Comparison of ENCODE assay signal across 11 mouse cellular contexts in genomic region chr11:105457041-105457440, GRCm38 (mm10). TPM values are rescaled to one million over a fixed set of nuclear protein-coding genes. Genes with fewer than 3 reads are reported as not detected.
DNase-seq lines count a peak whose midpoint lies in the region; ATAC-seq and TF ChIP-seq lines count a peak whose summit lies in the region.
"Had no signal": no experiment of that assay in that cellular context is flagged by ENCODE, and none has a peak within 500 bp of the region (broad histone marks: within the 10 kb centered on the region; RNA-seq: fewer than 3 reads in every experiment).

No protein-coding gene starts in this region.

- H3K4me1 ChIP-seq in heart, embryonic 10.5 days: peaks cover 8% of the 10 kb centered on the region
- peaks cover 3% of the 10 kb centered on the region; the same call in 1 of the 2 replicates for H3K4me1 ChIP-seq in cortical plate, adult 2 months (ENCODE audit: control insufficient read depth, insufficient read depth, low read length)
- H3K4me1 ChIP-seq in hindbrain, embryonic 11.5 days (replicated peaks; ENCODE audit: control insufficient read depth, insufficient read depth, low read length): peaks cover 3% of the 10 kb centered on the region; the same call in 1 of the 2 replicates
- H3K4me1 ChIP-seq in midbrain, embryonic 11.5 days (ENCODE audit: control insufficient read depth, insufficient read depth, low read length): peaks cover 10% of the 10 kb centered on the region; the same call in 1 of the 2 replicates

- H3K4me2 ChIP-seq in hindbrain, embryonic 11.5 days (replicated peaks; ENCODE audit: low read depth, low read length): peak overlapping the region; percentile 83
- peak overlapping the region; percentile 84 for H3K4me2 ChIP-seq in midbrain, embryonic 11.5 days

- peaks cover 13% of the 10 kb centered on the region for H3K27me3 ChIP-seq in heart, embryonic 10.5 days (ENCODE audit: insufficient read depth, poor library complexity, severe bottlenecking)
- no peaks in the 10 kb centered on the region for H3K27me3 ChIP-seq in hindbrain, embryonic 11.5 days (ENCODE audit: control insufficient read depth, insufficient read depth, low read length)
- H3K27me3 ChIP-seq in midbrain, embryonic 11.5 days (ENCODE audit: control insufficient read depth, insufficient read depth, low read length): no peaks in the 10 kb centered on the region
- H3K27me3 ChIP-seq: Patski had no signal

- no peak for TF ChIP-seq CTCF in cortical plate, adult 2 months (IDR thresholded peaks at IDR 0.05; ENCODE audit: extremely low read depth, insufficient read depth, low read length)

- intact Hi-C loops in heart, postnatal 25 days (cut with DNase I): no loop called here
- intact Hi-C loops in left cerebral cortex, postnatal 25 days (cut with DNase I): loop anchor here (2.0 kb wide), 2 partner anchors 94 to 134 kb away; no protein-coding TSS in a partner anchor

- H3K9ac ChIP-seq in hindbrain, embryonic 11.5 days (ENCODE audit: low read depth, low read length): peak overlapping the region; percentile 56; the same call in 1 of the 2 replicates
- peak overlapping the region; percentile 36; the same call in 1 of the 2 replicates for H3K9ac ChIP-seq in midbrain, embryonic 11.5 days (ENCODE audit: low read length)

- H3K9me3 ChIP-seq in heart, embryonic 10.5 days: no peaks in the 10 kb centered on the region
- H3K9me3 ChIP-seq in hindbrain, embryonic 11.5 days (ENCODE audit: control insufficient read depth, low read length): no peaks in the 10 kb centered on the region
- H3K9me3 ChIP-seq in midbrain, embryonic 11.5 days (ENCODE audit: control insufficient read depth, low read length): no peaks in the 10 kb centered on the region

- DNase-seq in heart, embryonic 10.5 days (ENCODE audit: low spot score): no peak
- no peak for DNase-seq in heart, postnatal 25 days (ENCODE audit: low spot score)
- DNase-seq in hindbrain, embryonic 11.5 days (ENCODE audit: low spot score): no peak
- DNase-seq in midbrain, embryonic 11.5 days (ENCODE audit: low spot score, missing footprints): no peak
- DNase-seq in natural killer cell, adult 2 months (ENCODE audit: low spot score in 2 of 2): no peak
- DNase-seq in left cerebral cortex, postnatal 25 days (ENCODE audit: low spot score in 2 of 2): no peak
- DNase-seq in layer of hippocampus, adult 9-10 months (ENCODE audit: low spot score): no peak
- DNase-seq: liver had no signal

- 75% methylated on average over 7 of the region's 7 CpGs for WGBS in heart, embryonic 10.5 days
- WGBS in hindbrain, embryonic 11.5 days: 59% methylated on average over 7 of the region's 7 CpGs
- WGBS in midbrain, embryonic 11.5 days: 66% methylated on average over 7 of the region's 7 CpGs

- H3K4me3 ChIP-seq in heart, embryonic 10.5 days: peak overlapping the region; percentile 63
- peak overlapping the region; percentile 36 for H3K4me3 ChIP-seq in cortical plate, adult 2 months (ENCODE audit: insufficient read depth, low read length)
- peak overlapping the region; percentile 43 for H3K4me3 ChIP-seq in hindbrain, embryonic 11.5 days (ENCODE audit: low read depth, low read length)
- peak overlapping the region; percentile 47 for H3K4me3 ChIP-seq in midbrain, embryonic 11.5 days (ENCODE audit: low read depth, low read length)
- H3K4me3 ChIP-seq: myocyte had no signal

- ATAC-seq in hindbrain, embryonic 11.5 days (ENCODE audit: low FRiP score): no peak
- no peak; the same call in 1 of the 2 replicates for ATAC-seq in midbrain, embryonic 11.5 days (ENCODE audit: low FRiP score)
- ATAC-seq: Patski had no signal

- TF ChIP-seq POLR2A in cortical plate, adult 2 months (IDR thresholded peaks at IDR 0.05; ENCODE audit: extremely low read depth, insufficient read depth, low read length): no peak

- no peak overlapping the region for H3K27ac ChIP-seq in heart, embryonic 10.5 days
- H3K27ac ChIP-seq in cortical plate, adult 2 months (ENCODE audit: insufficient read depth, low read length): peak overlapping the region; percentile 73
- H3K27ac ChIP-seq in hindbrain, embryonic 11.5 days (ENCODE audit: low read depth, low read length): peak overlapping the region; percentile 65; the same call in 1 of the 2 replicates
- H3K27ac ChIP-seq in midbrain, embryonic 11.5 days (ENCODE audit: low read depth, low read length): peak overlapping the region; percentile 40

- H3K36me3 ChIP-seq in heart, embryonic 10.5 days: no peaks in the 10 kb centered on the region
- no peaks in the 10 kb centered on the region for H3K36me3 ChIP-seq in hindbrain, embryonic 11.5 days (ENCODE audit: control insufficient read depth, insufficient read depth, low read length)
- H3K36me3 ChIP-seq in midbrain, embryonic 11.5 days (ENCODE audit: control insufficient read depth, insufficient read depth, low read length): no peaks in the 10 kb centered on the region

RNA-seq across cellular contexts. Expression of gene March10, which starts 0.5 kb away (rescaled TPM):
- polyA plus RNA-seq in heart, embryonic 10.5 days (2016; fragmentation: Nextera tagmentation; extraction: Ambion mirVana): 0.23 and 0.40 TPM in 2 replicates
- total RNA-seq in heart, postnatal 25 days (2021): not detected
- polyA plus RNA-seq in cortical plate, adult 2 months (2012; rRNA removed): 2.2 and 2.4 TPM in 2 replicates
- polyA plus RNA-seq in hindbrain, embryonic 11.5 days (2014; fragmentation: Nextera tagmentation; extraction: Ambion mirVana): 0.29 and 0.37 TPM in 2 replicates
- polyA plus RNA-seq in midbrain, embryonic 11.5 days (2014; fragmentation: Nextera tagmentation; extraction: Ambion mirVana): 0.06 TPM in 1 of 2 replicates, not detected in the other
- total RNA-seq in left cerebral cortex, postnatal 25 days (2021): 1 to 10 TPM; 1.7 to 2.8 TPM
